Comparison of ENCODE assay signal across 26 mouse cellular contexts in genomic region chr15:28740591-28740990, GRCm38 (mm10).
"Had no signal": no experiment of that assay in that cellular context is flagged by ENCODE, and none has a peak within 500 bp of the region (broad histone marks: within the 10 kb centered on the region; RNA-seq: fewer than 3 reads in every experiment).

No protein-coding gene starts in this region.

- ATAC-seq: hindbrain, embryonic 16.5 days; inflammation-experienced regulatory T-cells, adult 6 months; intestine, embryonic 15.5 days; intestine, postnatal 0 days; liver, embryonic 12.5 days had no signal

- DNase-seq: gastrocnemius, postnatal 10 days; gastrocnemius, postnatal 25 days; heart, adult 18-20 months; heart, postnatal 10 days; heart, postnatal 4 days; kidney, adult 18-20 months; kidney, adult 8-10 months; kidney, postnatal 10 days; kidney, postnatal 25 days; kidney, postnatal 4 days; lung, adult 18-20 months had no signal

- H3K9ac ChIP-seq: heart, embryonic 12.5 days; hindbrain, embryonic 12.5 days; hindbrain, embryonic 14.5 days; intestine, embryonic 15.5 days; limb, embryonic 13.5 days; limb, embryonic 15.5 days; liver, embryonic 12.5 days; liver, embryonic 14.5 days had no signal

- H3K36me3 ChIP-seq: heart, embryonic 10.5 days; heart, embryonic 12.5 days; hindbrain, embryonic 10.5 days; hindbrain, embryonic 12.5 days; intestine, embryonic 15.5 days; limb, embryonic 13.5 days; limb, embryonic 15.5 days; liver, embryonic 12.5 days had no signal

- H3K27me3 ChIP-seq: heart, embryonic 12.5 days; hindbrain, embryonic 12.5 days; intestine, embryonic 15.5 days; limb, embryonic 13.5 days; limb, embryonic 15.5 days; liver, embryonic 12.5 days had no signal

- H3K4me2 ChIP-seq: heart, embryonic 12.5 days; hindbrain, embryonic 12.5 days; hindbrain, embryonic 14.5 days; intestine, embryonic 15.5 days; limb, embryonic 13.5 days; limb, embryonic 15.5 days; liver, embryonic 12.5 days had no signal

- H3K4me3 ChIP-seq: heart, embryonic 10.5 days; heart, embryonic 12.5 days; hindbrain, embryonic 10.5 days; hindbrain, embryonic 12.5 days; intestine, embryonic 15.5 days; layer of hippocampus, adult 2 months; left cerebral cortex, adult 2 months; limb, embryonic 13.5 days; limb, embryonic 15.5 days; liver, embryonic 12.5 days had no signal

- H3K9me3 ChIP-seq: heart, embryonic 10.5 days; heart, embryonic 12.5 days; hindbrain, embryonic 10.5 days; hindbrain, embryonic 12.5 days; intestine, embryonic 15.5 days; limb, embryonic 13.5 days; limb, embryonic 15.5 days; liver, embryonic 12.5 days had no signal

- H3K27ac ChIP-seq: heart, embryonic 10.5 days; hindbrain, embryonic 10.5 days; hindbrain, embryonic 12.5 days; hindbrain, embryonic 14.5 days; intestine, embryonic 15.5 days; layer of hippocampus, adult 2 months; left cerebral cortex, adult 2 months; limb, embryonic 13.5 days; limb, embryonic 15.5 days; liver, embryonic 12.5 days; liver, embryonic 14.5 days had no signal

- H3K4me1 ChIP-seq: heart, embryonic 10.5 days; heart, embryonic 12.5 days; hindbrain, embryonic 10.5 days; hindbrain, embryonic 12.5 days; intestine, embryonic 15.5 days; limb, embryonic 13.5 days; limb, embryonic 15.5 days; liver, embryonic 12.5 days had no signal
